Mouse (Mus musculus) testis, adult 2 months (tissue): ENCODE results near the gene Tnpo2.

Experiments used
- CTCF ChIP-seq: fragments of 200-500 bp; IDR thresholded peaks from 2 replicates; pipeline ENCODE4 v1.5.1; 2012; ENCODE audit warnings: low read depth, mild to moderate bottlenecking, inconsistent platforms, low read length, moderate library complexity; ENCODE audit not compliant: control insufficient read depth, insufficient read depth, insufficient replicate concordance
- POLR2A ChIP-seq: fragments of 200-500 bp; IDR thresholded peaks from 2 replicates; pipeline ENCODE4 v1.6.1; 2012; ENCODE audit warnings: low read depth, mild to moderate bottlenecking, inconsistent platforms, low read length, moderate library complexity; ENCODE audit not compliant: control insufficient read depth

DNA sequence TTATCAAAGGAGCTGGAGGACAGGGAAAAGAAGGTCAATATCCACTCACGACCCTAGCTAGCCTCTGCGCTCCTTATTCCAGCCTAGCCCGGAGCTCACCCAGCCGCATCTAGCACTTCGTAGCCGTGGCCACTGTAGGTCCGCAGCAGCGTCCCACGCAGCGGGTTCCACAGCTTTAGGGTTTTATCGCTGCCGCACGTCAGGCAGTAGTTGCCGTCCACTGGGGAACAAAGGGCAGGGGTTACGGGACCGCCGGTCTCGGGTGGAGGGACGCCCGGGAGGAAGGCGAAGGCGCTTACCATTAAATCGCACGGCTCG is 43.5 kb downstream of the Tnpo2 start:
- TF ChIP-seq CTCF (no peak), POLR2A (no peak)
